Mouse (Mus musculus) brown adipose tissue, adult 24 weeks (tissue): ENCODE measurements around the gene Zfp607b. TPM values are rescaled to one million over a fixed set of nuclear protein-coding genes. Genes with fewer than 3 reads are reported as not detected.

ENCODE experiments used
- H3K27ac ChIP-seq: fragments of 200-500 bp; replicated peaks from 2 replicates; pipeline ENCODE4 v1.5.1; 2012; ENCODE audit warnings: low read depth, mild to moderate bottlenecking, low read length
- H3K4me1 ChIP-seq: fragments of 200-500 bp; 2 replicates; pipeline ENCODE4 v1.6.1; 2012; ENCODE audit warnings: low read length, mixed read lengths; ENCODE audit not compliant: control insufficient read depth, insufficient read depth, insufficient read length
- H3K4me3 ChIP-seq: fragments of 200-500 bp; 2 replicates; pipeline ENCODE4 v1.5.1; 2012; ENCODE audit warnings: low read depth, mild to moderate bottlenecking, low read length, moderate library complexity; ENCODE audit not compliant: insufficient read depth
- polyA plus RNA-seq: library from polyadenylated mRNA; stranded (reverse); fragments of >200 nt; gene quantifications from 2 replicates; pipeline ENCODE4 v1.2.4, GENCODE M21; 2012; ENCODE audit not compliant: missing spikeins, insufficient read depth, insufficient read length

The Zfp607b gene
- polyA plus RNA-seq, 1 experiment: 3.1 TPM

- no peak overlapping the region for H3K4me3 ChIP-seq
- no peak overlapping the region for H3K27ac ChIP-seq
- H3K4me1 ChIP-seq: no peaks in the 10 kb centered on the region
Measured at GRCm38 (mm10) chr7:27725566-27726538, 36.7 kb downstream of the Zfp607b start.

DNA sequence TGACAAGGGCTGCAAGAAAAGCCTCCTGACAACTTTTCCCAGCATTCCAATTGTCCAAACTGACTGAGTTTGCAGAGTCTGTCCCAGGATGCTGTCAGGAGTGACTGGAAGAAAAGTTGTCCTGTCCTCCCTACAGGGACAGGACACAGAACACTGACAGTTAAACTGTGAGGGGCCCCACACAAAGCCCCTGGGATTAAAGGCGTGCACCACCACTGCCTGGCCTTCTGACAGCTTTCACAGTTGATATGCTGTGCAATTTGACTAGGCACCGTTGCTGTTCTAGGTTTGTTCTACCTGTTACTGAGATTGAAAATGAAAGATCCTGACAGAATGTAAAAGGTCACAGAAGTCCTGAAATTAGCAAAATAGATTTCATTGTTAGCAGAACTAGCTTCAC, 38.3 kb downstream of the Zfp607b start:
- no peak overlapping the region for H3K4me3 ChIP-seq
- no peak overlapping the region for H3K27ac ChIP-seq
- H3K4me1 ChIP-seq: 0 out of 2 replicates have a peak, but pooled peaks cover 2% of the 10 kb centered on the region

GRCm38 (mm10) chr7:27731281-27731883, 42.2 kb downstream of the Zfp607b start, which contains the start of gene Zfp60:
Gene Zfp60 (plus strand): TSS chr7:27731389.
- H3K27ac ChIP-seq: peak within 1 kb of the TSS; percentile 84
- peak within 1 kb of the TSS; percentile 99 for H3K4me3 ChIP-seq
- 0 out of 2 replicates have a peak, but pooled peaks cover 2% of the 10 kb centered on the region for H3K4me1 ChIP-seq

GRCm38 (mm10) chr7:27731946-27732345, 42.8 kb downstream of the Zfp607b start:
- Histone ChIP-seq H3K27ac (peak overlapping the region; percentile 84; the same call in 1 of the 2 replicates), H3K4me3 (peak overlapping the region; percentile 99), H3K4me1 (0 out of 2 replicates have a peak, but pooled peaks cover 2% of the 10 kb centered on the region)

DNA sequence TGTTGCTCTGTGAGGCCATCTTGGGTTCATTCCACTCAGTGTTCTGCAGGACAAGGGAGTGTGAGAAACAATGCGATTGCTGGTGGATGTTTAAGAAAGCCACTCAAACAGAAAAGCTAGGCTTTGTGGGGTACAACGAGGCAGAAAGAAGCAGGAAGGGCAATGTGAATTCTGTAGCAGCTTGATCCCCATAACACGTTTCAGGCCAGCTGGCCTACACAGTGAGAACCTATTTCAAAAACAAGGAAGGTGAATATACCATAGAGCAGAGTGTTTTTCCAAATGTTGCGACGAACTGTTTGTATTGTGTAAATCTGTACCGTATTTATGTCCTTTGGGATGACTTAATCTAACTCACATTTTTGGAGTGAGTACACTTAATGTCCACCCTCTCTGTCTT, 43.4 kb downstream of the Zfp607b start:
- Histone ChIP-seq H3K4me1 (0 out of 2 replicates have a peak, but pooled peaks cover 2% of the 10 kb centered on the region), H3K4me3 (0 out of 2 replicates have a peak overlapping the region, but pooled peaks have one; percentile 5), H3K27ac (no peak overlapping the region)

GRCm38 (mm10) chr7:27735457-27735856, 46.3 kb downstream of the Zfp607b start:
- H3K4me1 ChIP-seq: 0 out of 2 replicates have a peak, but pooled peaks cover 2% of the 10 kb centered on the region
- H3K27ac ChIP-seq: no peak overlapping the region
- no peak overlapping the region for H3K4me3 ChIP-seq

Other genes with a start within 250 kb of the Zfp607b start
- 0.20 TPM in 1 of 2 replicates, not detected in the other for gene Sptbn4, start 241.7 kb upstream of the Zfp607b start, polyA plus RNA-seq
- 80.2 and 109 TPM in 2 replicates for gene Blvrb, start 241.4 kb upstream of the Zfp607b start, polyA plus RNA-seq
- gene Sertad3, start 215.6 kb upstream of the Zfp607b start, polyA plus RNA-seq: 4.2 and 8.3 TPM in 2 replicates
- 10.1 and 13.6 TPM in 2 replicates for gene Sertad1, start 202.4 kb upstream of the Zfp607b start, polyA plus RNA-seq
- 0.32 and 0.50 TPM in 2 replicates for gene Prx, start 190.0 kb upstream of the Zfp607b start, polyA plus RNA-seq
- not detected in 2 replicates for gene Hipk4, start 166.1 kb upstream of the Zfp607b start, polyA plus RNA-seq
- 23.5 and 27.8 TPM in 2 replicates for gene Pld3, start 136.1 kb upstream of the Zfp607b start, polyA plus RNA-seq
- 5.8 and 12.3 TPM in 2 replicates for gene 2310022A10Rik, start 136.1 kb upstream of the Zfp607b start, polyA plus RNA-seq
- gene Akt2, start 97.8 kb upstream of the Zfp607b start, polyA plus RNA-seq: 294 and 321 TPM in 2 replicates
- not detected in 2 replicates for gene Ttc9b, start 35.4 kb upstream of the Zfp607b start, polyA plus RNA-seq
- 13.0 and 13.2 TPM in 2 replicates for gene Map3k10, start 14.7 kb upstream of the Zfp607b start, polyA plus RNA-seq
- 4.9 and 5.1 TPM in 2 replicates for gene Zfp60, start 42.0 kb downstream of the Zfp607b start, polyA plus RNA-seq
- gene Zfp626, start 117.9 kb downstream of the Zfp607b start, polyA plus RNA-seq: 2.1 and 2.8 TPM in 2 replicates
- gene Zfp59, start 149.3 kb downstream of the Zfp607b start, polyA plus RNA-seq: 1.9 and 3.2 TPM in 2 replicates
- gene Zfp607a, start 168.2 kb downstream of the Zfp607b start, polyA plus RNA-seq: 1.7 and 2.0 TPM in 2 replicates
- 11.0 and 11.4 TPM in 2 replicates for gene Zfp974, start 240.1 kb downstream of the Zfp607b start, polyA plus RNA-seq